24 mouse cellular contexts compared by ENCODE assay signal in the genomic region with DNA sequence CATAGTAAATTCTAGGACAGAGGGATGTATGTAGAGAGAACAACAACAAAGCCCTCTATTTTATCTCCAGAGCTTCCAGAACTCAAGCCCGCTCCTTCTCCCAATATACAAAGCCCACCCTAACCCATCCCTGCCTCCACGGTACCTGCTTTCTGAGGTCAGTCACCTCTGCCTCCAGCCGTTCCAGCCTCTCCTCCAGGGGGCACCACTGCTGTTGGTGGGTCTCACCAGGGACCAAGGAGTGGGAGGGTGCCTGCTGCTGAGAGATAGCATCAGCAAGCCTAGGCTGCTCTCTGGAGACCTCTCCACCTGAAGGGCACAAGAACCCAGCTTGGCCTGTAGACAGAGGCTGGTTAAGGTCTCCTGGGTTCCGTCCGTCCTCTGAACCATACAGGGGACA. TPM values are rescaled to one million over a fixed set of nuclear protein-coding genes. Genes with fewer than 3 reads are reported as not detected.
DNase-seq lines count a peak whose midpoint lies in the region; ATAC-seq and TF ChIP-seq lines count a peak whose summit lies in the region.
"Had no signal": no experiment of that assay in that cellular context is flagged by ENCODE, and none has a peak within 500 bp of the region (broad histone marks: within the 10 kb centered on the region; RNA-seq: fewer than 3 reads in every experiment).

No protein-coding gene starts in this region.

- no peaks in the 10 kb centered on the region for H3K27me3 ChIP-seq in kidney, adult 2 months (replicated peaks; ENCODE audit: control insufficient read depth, insufficient read depth, low read length)
- H3K27me3 ChIP-seq in kidney, embryonic 15.5 days = no peaks in the 10 kb centered on the region
- H3K27me3 ChIP-seq in thymus, adult 2 months (ENCODE audit: control insufficient read depth, insufficient read depth, low read length) = peaks cover 6% of the 10 kb centered on the region; the same call in 1 of the 2 replicates
- H3K27me3 ChIP-seq: limb, embryonic 15.5 days had no signal

- WGBS in kidney, adult 2 months = 81% methylated on average over 5 of the region's 5 CpGs
- WGBS in kidney, embryonic 15.5 days = 89% methylated on average over 5 of the region's 5 CpGs
- WGBS in thymus, adult 2 months = 82% methylated on average over 5 of the region's 5 CpGs
- 77% methylated on average over 5 of the region's 5 CpGs for WGBS in bone marrow, adult 2 months

- H3K4me3 ChIP-seq in kidney, adult 2 months (ENCODE audit: insufficient read depth, low read depth, low read length) = no peak overlapping the region
- no peak overlapping the region for H3K4me3 ChIP-seq in kidney, embryonic 15.5 days (replicated peaks)
- no peak overlapping the region for H3K4me3 ChIP-seq in thymus, adult 2 months (ENCODE audit: control insufficient read depth, insufficient read depth, low read length)
- H3K4me3 ChIP-seq in bone marrow, adult 2 months (replicated peaks; ENCODE audit: control insufficient read depth, low read depth, low read length) = no peak overlapping the region
- H3K4me3 ChIP-seq in left cerebral cortex, adult 2 months = no peak overlapping the region
- H3K4me3 ChIP-seq: gastrocnemius, adult 2 months; heart, embryonic 10.5 days; hindbrain, embryonic 12.5 days; limb, embryonic 15.5 days; neural tube, embryonic 12.5 days had no signal

- 0 out of 2 replicates have a peak, but pooled peaks have one; percentile 1 for TF ChIP-seq CTCF in kidney, adult 2 months (conservative IDR thresholded peaks at IDR 0.05; ENCODE audit: insufficient read depth, insufficient read length, low read depth, low read length)
- TF ChIP-seq CTCF in thymus, adult 2 months (IDR thresholded peaks at IDR 0.05; ENCODE audit: borderline replicate concordance, control insufficient read depth, extremely low read depth, insufficient read depth, low read length, poor library complexity) = 0 out of 2 replicates have a peak, but pooled peaks have one; percentile 23
- peak; percentile 26; the same call in 1 of the 2 replicates for TF ChIP-seq CTCF in bone marrow, adult 2 months (IDR thresholded peaks at IDR 0.05; ENCODE audit: control insufficient read depth, insufficient read depth, low read length)
- TF ChIP-seq CTCF in left cerebral cortex, adult 2 months (IDR thresholded peaks at IDR 0.05) = no peak; the same call in 1 of the 2 replicates

- no peak for ATAC-seq in kidney, embryonic 15.5 days (replicated peaks; ENCODE audit: low FRiP score)
- ATAC-seq in activated CD4-positive, CD25-positive, alpha-beta regulatory T cell, adult 4 months = no peak
- ATAC-seq: Patski had no signal

- no peak for TF ChIP-seq POLR2A in kidney, adult 2 months (IDR thresholded peaks at IDR 0.05; ENCODE audit: low read depth, low read length)
- TF ChIP-seq POLR2A in thymus, adult 2 months (IDR thresholded peaks at IDR 0.05; ENCODE audit: control insufficient read depth, extremely low read depth, insufficient read depth, low read length, poor library complexity) = no peak
- no peak for TF ChIP-seq POLR2A in bone marrow, adult 2 months (IDR thresholded peaks at IDR 0.05; ENCODE audit: borderline replicate concordance, control insufficient read depth, low read depth, low read length)

- H3K4me1 ChIP-seq in kidney, adult 2 months (ENCODE audit: control insufficient read depth, insufficient read depth, low read length) = 0 out of 2 replicates have a peak, but pooled peaks cover 3% of the 10 kb centered on the region
- peaks cover 39% of the 10 kb centered on the region for H3K4me1 ChIP-seq in kidney, embryonic 15.5 days
- H3K4me1 ChIP-seq in thymus, adult 2 months (replicated peaks; ENCODE audit: control insufficient read depth, insufficient read depth, low read length) = no peaks in the 10 kb centered on the region
- H3K4me1 ChIP-seq in bone marrow, adult 2 months (ENCODE audit: control insufficient read depth, insufficient read depth, low read length) = no peaks in the 10 kb centered on the region

- H3K4me2 ChIP-seq in kidney, embryonic 15.5 days = no peak overlapping the region
- H3K4me2 ChIP-seq: limb, embryonic 15.5 days; midbrain, embryonic 11.5 days had no signal

- DNase-seq in kidney, adult 2 months = no peak
- no peak for DNase-seq in thymus, adult 2 months
- no peak for DNase-seq in thymus, adult 18-20 months
- DNase-seq in left cerebral cortex, adult 2 months (ENCODE audit: extremely low spot score in 1 of 2, low spot score in 2 of 2) = no peak
- DNase-seq: adrenal gland, postnatal 10 days; cerebellum, adult 9-11 months; gastrocnemius, adult 2 months; heart, postnatal 10 days; kidney, adult 9 months; lung, adult 2 months had no signal

- no peaks in the 10 kb centered on the region for H3K36me3 ChIP-seq in kidney, adult 2 months (ENCODE audit: control insufficient read depth, insufficient read depth, low read length)
- peaks cover 19% of the 10 kb centered on the region; the same call in 1 of the 2 replicates for H3K36me3 ChIP-seq in kidney, embryonic 15.5 days
- H3K36me3 ChIP-seq in thymus, adult 2 months (ENCODE audit: control insufficient read depth, insufficient read depth, low read length) = no peaks in the 10 kb centered on the region
- H3K36me3 ChIP-seq: hindbrain, embryonic 12.5 days; neural tube, embryonic 12.5 days had no signal

- H3K9ac ChIP-seq in kidney, embryonic 15.5 days = no peak overlapping the region
- H3K9ac ChIP-seq: hindbrain, embryonic 12.5 days; limb, embryonic 15.5 days; neural tube, embryonic 12.5 days had no signal

- H3K27ac ChIP-seq in kidney, adult 2 months (ENCODE audit: insufficient read depth, low read depth, low read length) = no peak overlapping the region
- no peak overlapping the region for H3K27ac ChIP-seq in kidney, embryonic 15.5 days
- H3K27ac ChIP-seq in thymus, adult 2 months (ENCODE audit: control insufficient read depth, insufficient read depth, low read length) = no peak overlapping the region
- no peak overlapping the region for H3K27ac ChIP-seq in bone marrow, adult 2 months (ENCODE audit: control insufficient read depth, insufficient read depth, low read depth, low read length, poor library complexity)
- no peak overlapping the region for H3K27ac ChIP-seq in left cerebral cortex, adult 2 months
- H3K27ac ChIP-seq: gastrocnemius, adult 2 months; heart, embryonic 10.5 days; hindbrain, embryonic 12.5 days; limb, embryonic 15.5 days; neural tube, embryonic 12.5 days had no signal

- intact Hi-C loops in left cerebral cortex, adult 2 months (cut with DNase I) = no loop called here

- no peaks in the 10 kb centered on the region for H3K9me3 ChIP-seq in kidney, embryonic 15.5 days (replicated peaks)
- H3K9me3 ChIP-seq: heart, embryonic 10.5 days; hindbrain, embryonic 12.5 days; limb, embryonic 15.5 days; neural tube, embryonic 12.5 days had no signal

RNA-seq across cellular contexts. Expression of a gene that starts 2.3 kb away (rescaled TPM):
- 25.7 and 26.2 TPM in 2 replicates for polyA plus RNA-seq in kidney, adult 2 months (2012; rRNA removed)
- polyA plus RNA-seq in kidney, embryonic 15.5 days (2015; fragmentation: Nextera tagmentation; extraction: Ambion mirVana) = 24.0 and 27.9 TPM in 2 replicates
- polyA plus RNA-seq in thymus, adult 2 months (2012; rRNA removed) = 2.9 and 3.0 TPM in 2 replicates
- not detected in 2 replicates for polyA plus RNA-seq in bone marrow, adult 2 months (2011; ENCODE audit: insufficient read depth, insufficient read length, low replicate concordance, missing spikeins)
- polyA plus RNA-seq in activated CD4-positive, CD25-positive, alpha-beta regulatory T cell, adult 4 months (2017; shearing (Covaris generic)) = under 1 TPM in 1 of 2 experiments, not detected in 1; 0.12 TPM
- total RNA-seq in left cerebral cortex, adult 2 months (2021) = 1 to 10 TPM; 1.1 to 2.2 TPM

RNA-seq across cellular contexts. Expression of a gene that starts 20.9 kb away (rescaled TPM):
- 17.0 and 19.1 TPM in 2 replicates for polyA plus RNA-seq in kidney, adult 2 months (2012; rRNA removed)
- polyA plus RNA-seq in kidney, embryonic 15.5 days (2015; fragmentation: Nextera tagmentation; extraction: Ambion mirVana) = 6.1 and 7.4 TPM in 2 replicates
- polyA plus RNA-seq in thymus, adult 2 months (2012; rRNA removed) = 37.3 and 46.4 TPM in 2 replicates
- 26.7 and 47.1 TPM in 2 replicates for polyA plus RNA-seq in bone marrow, adult 2 months (2011; ENCODE audit: insufficient read depth, insufficient read length, low replicate concordance, missing spikeins)
- 10 to 100 TPM; 18.5 to 22.0 TPM for polyA plus RNA-seq in activated CD4-positive, CD25-positive, alpha-beta regulatory T cell, adult 4 months (2017; shearing (Covaris generic))
- total RNA-seq in left cerebral cortex, adult 2 months (2021) = 1 to 10 TPM; 4.0 to 4.4 TPM

RNA-seq across cellular contexts. Expression of a gene that starts 34.3 kb away (rescaled TPM):
- 0.17 TPM in 1 of 2 replicates, not detected in the other for polyA plus RNA-seq in kidney, adult 2 months (2012; rRNA removed)
- not detected in 2 replicates for polyA plus RNA-seq in kidney, embryonic 15.5 days (2015; fragmentation: Nextera tagmentation; extraction: Ambion mirVana)
- polyA plus RNA-seq in thymus, adult 2 months (2012; rRNA removed) = 0.22 and 0.34 TPM in 2 replicates
- polyA plus RNA-seq in bone marrow, adult 2 months (2011; ENCODE audit: insufficient read depth, insufficient read length, low replicate concordance, missing spikeins) = not detected in 2 replicates
- not detected for polyA plus RNA-seq in activated CD4-positive, CD25-positive, alpha-beta regulatory T cell, adult 4 months (2017; shearing (Covaris generic))
- total RNA-seq in left cerebral cortex, adult 2 months (2021) = under 1 TPM; 0.54 to 0.72 TPM
- total RNA-seq: gastrocnemius, adult 2 months; heart, postnatal 10 days had no signal
- polyA plus RNA-seq: C2C12; cortical plate, adult 2 months; embryonic facial prominence, embryonic 14.5 days; gonadal fat pad, adult 2 months; heart, embryonic 10.5 days; hindbrain, embryonic 12.5 days; large intestine, adult 2 months; limb, embryonic 15.5 days; Patski had no signal

RNA-seq across cellular contexts. Expression of a gene that starts 38.0 kb away (rescaled TPM):
- polyA plus RNA-seq in kidney, adult 2 months (2012; rRNA removed) = 796 and 827 TPM in 2 replicates
- 268 and 287 TPM in 2 replicates for polyA plus RNA-seq in kidney, embryonic 15.5 days (2015; fragmentation: Nextera tagmentation; extraction: Ambion mirVana)
- polyA plus RNA-seq in thymus, adult 2 months (2012; rRNA removed) = 294 and 381 TPM in 2 replicates
- polyA plus RNA-seq in bone marrow, adult 2 months (2011; ENCODE audit: insufficient read depth, insufficient read length, low replicate concordance, missing spikeins) = 123 and 143 TPM in 2 replicates
- 100 to 1,000 TPM; 373 to 399 TPM for polyA plus RNA-seq in activated CD4-positive, CD25-positive, alpha-beta regulatory T cell, adult 4 months (2017; shearing (Covaris generic))
- total RNA-seq in left cerebral cortex, adult 2 months (2021) = 100 to 1,000 TPM; 242 to 247 TPM
